1 mouse cellular context compared by ENCODE assay signal in genomic region chr1:191172487-191172886, GRCm38 (mm10).
TF ChIP-seq lines count a peak whose summit lies in the region.

No protein-coding gene starts in this region.

TF ChIP-seq in CH12.LX, 34 proteins besides CTCF, POLR2A, EP300 and RAD21 (continued from another document):
- no peak for TF ChIP-seq CHD2 (IDR thresholded peaks at IDR 0.05; ENCODE audit: low read length)
- TF ChIP-seq JUND (conservative IDR thresholded peaks at IDR 0.05; ENCODE audit: low read depth, low read length): no peak
- peak; percentile 68 for TF ChIP-seq SMC3 (IDR thresholded peaks at IDR 0.05; ENCODE audit: low read depth, low read length)
- TF ChIP-seq NRF1 (IDR thresholded peaks at IDR 0.05; ENCODE audit: low read depth, low read length): no peak
- no peak for TF ChIP-seq GABPA (IDR thresholded peaks at IDR 0.05; ENCODE audit: insufficient replicate concordance, low read depth, low read length)
- TF ChIP-seq TBP (conservative IDR thresholded peaks at IDR 0.05; ENCODE audit: low read depth, low read length): no peak
- TF ChIP-seq BHLHE40 (IDR thresholded peaks at IDR 0.05; ENCODE audit: low read depth, low read length): peak; percentile 47; the same call in 1 of the 2 replicates
- no peak for TF ChIP-seq IRF4 (IDR thresholded peaks at IDR 0.05; ENCODE audit: low read depth, low read length)
